Mouse (Mus musculus) heart, embryonic 10.5 days (tissue): Measurements from ENCODE around the gene Wnt7b. TPM values are rescaled to one million over a fixed set of nuclear protein-coding genes. Genes with fewer than 3 reads are reported as not detected.

ENCODE experiments used
- DNase-seq: peaks from one replicate; pipeline ENCODE4 v3.0.0-alpha.2; 2017; ENCODE audit warnings: low spot score
- H3K27ac ChIP-seq: fragments of 300-500 bp; sonication (generic); 2 replicates; pipeline ENCODE4 v1.5.1; 2016; ENCODE audit warnings: mild to moderate bottlenecking
- H3K27me3 ChIP-seq: fragments of 300-500 bp; sonication (generic); 2 replicates; pipeline ENCODE4 v1.6.1; 2016; ENCODE audit warnings: mild to moderate bottlenecking; ENCODE audit not compliant: poor library complexity, insufficient read depth, severe bottlenecking
- H3K36me3 ChIP-seq: fragments of 300-500 bp; sonication (generic); 2 replicates; pipeline ENCODE4 v1.6.1; 2016; ENCODE audit warnings: mild to moderate bottlenecking, moderate library complexity
- H3K4me1 ChIP-seq: fragments of 300-500 bp; sonication (generic); 2 replicates; pipeline ENCODE4 v1.6.1; 2016; ENCODE audit warnings: mild to moderate bottlenecking
- H3K4me3 ChIP-seq: fragments of 300-500 bp; sonication (generic); 2 replicates; pipeline ENCODE4 v1.5.1; 2016; ENCODE audit warnings: mild to moderate bottlenecking, moderate library complexity
- H3K9me3 ChIP-seq: fragments of 300-500 bp; sonication (generic); 2 replicates; pipeline ENCODE4 v1.6.1; 2016; ENCODE audit warnings: mild to moderate bottlenecking, moderate library complexity
- WGBS: fragments of 180-500 bp; shearing (Covaris S2); methylation state at CpG from one replicate; pipeline ENCODE4 v1.1.7; 2016; 5-methylcytosine and 5-hydroxymethylcytosine counted together
- polyA plus RNA-seq: library from polyadenylated mRNA; unstranded; fragments of >200 nt; fragmentation: Nextera tagmentation; extraction: Ambion mirVana; gene quantifications from 2 replicates; pipeline ENCODE4 v1.2.1, GENCODE M21; 2016

Gene Wnt7b
- polyA plus RNA-seq, 1 experiment from 2014 or later: 4.3 TPM

DNA sequence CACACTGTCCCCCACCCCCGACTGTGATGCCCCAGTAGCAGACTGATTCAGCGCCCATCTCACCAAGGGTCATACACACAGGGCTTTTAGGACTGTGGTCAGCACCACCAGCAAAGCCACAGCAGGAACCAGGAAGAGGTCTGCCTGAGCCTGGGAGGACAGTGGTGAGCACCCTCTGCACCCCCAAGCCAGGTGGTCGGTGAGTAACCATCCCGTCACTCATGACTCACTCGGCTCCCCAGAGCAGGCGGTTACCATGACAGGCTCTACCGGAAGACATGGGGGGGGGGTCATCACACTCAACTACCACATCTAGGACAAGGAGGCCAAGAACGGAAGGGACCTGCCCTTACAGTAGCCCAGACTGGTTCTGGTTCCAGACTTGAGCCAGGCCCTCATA is 7.7 kb downstream of the Wnt7b start:
- Histone ChIP-seq H3K9me3 (no peaks in the 10 kb centered on the region), H3K27me3 (peaks cover 95% of the 10 kb centered on the region), H3K4me1 (peaks cover 27% of the 10 kb centered on the region), H3K4me3 (no peak overlapping the region), H3K27ac (no peak overlapping the region), H3K36me3 (no peaks in the 10 kb centered on the region)
- WGBS: 81% methylated on average over 8 of the region's 8 CpGs
- DNase-seq: no peak

GRCm38 (mm10) chr15:85574086-85574485 is 8.2 kb downstream of the Wnt7b start:
- no peaks in the 10 kb centered on the region for H3K36me3 ChIP-seq

DNA sequence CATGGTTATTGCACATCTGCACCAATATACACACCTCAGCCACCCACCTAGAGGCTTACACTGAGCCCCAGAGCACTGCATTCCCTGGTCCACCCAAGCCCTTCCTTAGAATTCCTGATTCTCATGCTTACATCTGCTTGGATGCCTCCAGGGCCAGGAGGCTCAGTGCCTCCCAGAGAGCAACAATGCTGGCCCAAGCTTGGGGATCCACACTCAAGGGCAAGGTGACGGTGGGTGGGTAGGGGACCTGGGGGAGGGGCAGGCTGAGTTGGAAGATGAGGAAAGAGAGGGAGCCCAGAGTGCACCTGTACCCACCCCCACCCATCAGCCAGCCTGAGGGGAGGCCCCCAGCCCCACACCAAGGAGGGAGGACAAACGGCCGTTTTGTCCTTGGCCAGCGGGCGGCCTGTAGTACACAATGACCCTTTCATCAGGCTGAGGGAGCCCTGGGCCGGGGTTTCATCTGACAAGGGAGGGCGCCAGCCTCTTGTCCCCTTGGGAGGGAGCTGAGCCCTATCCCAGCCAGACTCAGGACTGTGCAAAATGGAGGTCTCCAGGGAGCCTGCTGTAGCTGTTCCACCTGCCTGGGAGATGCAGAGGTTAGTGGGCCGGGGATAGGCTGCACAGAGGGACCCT is 9.5 kb downstream of the Wnt7b start:
- 63% methylated on average over 8 of the region's 8 CpGs for WGBS
- Histone ChIP-seq H3K27ac (no peak overlapping the region), H3K4me3 (no peak overlapping the region), H3K36me3 (no peaks in the 10 kb centered on the region), H3K27me3 (peaks cover 92% of the 10 kb centered on the region), H3K9me3 (no peaks in the 10 kb centered on the region), H3K4me1 (peaks cover 37% of the 10 kb centered on the region)
- DNase-seq: no peak

More at GRCm38 (mm10) chr15:85574086-85574485, 8.2 kb downstream of the Wnt7b start:
- H3K9me3 ChIP-seq: no peaks in the 10 kb centered on the region
- no peak overlapping the region for H3K4me3 ChIP-seq
- H3K27ac ChIP-seq: no peak overlapping the region
- WGBS: 57% methylated on average over 5 of the region's 5 CpGs
- no peak for DNase-seq
- H3K4me1 ChIP-seq: peaks cover 28% of the 10 kb centered on the region
- H3K27me3 ChIP-seq: peaks cover 95% of the 10 kb centered on the region

DNA sequence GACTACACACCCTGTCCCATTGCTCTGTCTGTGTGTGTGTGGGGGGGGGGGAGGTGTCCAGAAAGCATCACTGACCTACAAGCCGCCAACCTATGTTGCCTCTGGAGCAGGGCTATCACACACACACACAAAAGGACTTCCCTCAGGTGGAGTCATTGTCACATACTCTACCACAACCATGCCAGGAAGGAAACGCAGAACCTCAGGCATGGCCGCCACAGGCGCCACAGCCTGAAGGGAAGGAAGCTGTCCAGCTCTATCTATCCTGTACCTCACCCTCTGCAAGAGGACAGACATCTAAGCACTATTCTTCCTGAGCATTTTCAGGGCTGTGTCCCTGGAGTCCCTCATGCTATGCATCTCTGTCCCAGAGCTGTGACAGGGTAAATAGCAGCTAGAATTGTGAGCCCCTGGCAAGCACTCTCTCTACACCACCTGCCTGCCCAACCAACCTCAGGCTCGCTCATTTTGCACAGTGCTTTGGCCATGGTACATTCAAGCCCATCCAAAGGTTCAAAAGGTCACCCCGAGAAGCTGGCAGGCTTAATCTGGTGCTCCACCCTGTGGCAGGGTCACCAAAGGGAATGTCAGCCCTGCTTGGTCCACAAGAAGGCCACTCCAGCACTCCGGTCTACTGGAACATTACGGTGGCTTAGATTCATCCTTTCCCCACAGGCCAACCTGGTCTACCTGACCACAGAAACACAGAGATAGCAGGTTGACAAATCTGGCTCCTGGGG is 12.1 kb downstream of the Wnt7b start:
- DNase-seq: no peak
- no peaks in the 10 kb centered on the region for H3K9me3 ChIP-seq
- WGBS: 77% methylated on average over 8 of the region's 8 CpGs
- peaks cover 39% of the 10 kb centered on the region for H3K4me1 ChIP-seq
- no peaks in the 10 kb centered on the region for H3K36me3 ChIP-seq
- H3K27me3 ChIP-seq: peaks cover 78% of the 10 kb centered on the region
- H3K4me3 ChIP-seq: no peak overlapping the region
- H3K27ac ChIP-seq: no peak overlapping the region

- WGBS: 60% methylated on average over 2 of the region's 2 CpGs
- peaks cover 78% of the 10 kb centered on the region for H3K27me3 ChIP-seq
- no peak for DNase-seq
- peaks cover 39% of the 10 kb centered on the region for H3K4me1 ChIP-seq
- no peaks in the 10 kb centered on the region for H3K9me3 ChIP-seq
- H3K36me3 ChIP-seq: no peaks in the 10 kb centered on the region
- H3K4me3 ChIP-seq: no peak overlapping the region
- 0 out of 2 replicates have a peak overlapping the region, but pooled peaks have one; percentile 16 for H3K27ac ChIP-seq
Measured at GRCm38 (mm10) chr15:85569167-85569797, 13.0 kb downstream of the Wnt7b start.

- WGBS: 57% methylated on average over 3 of the region's 3 CpGs
- Histone ChIP-seq H3K4me1 (peaks cover 39% of the 10 kb centered on the region), H3K9me3 (no peaks in the 10 kb centered on the region), H3K36me3 (no peaks in the 10 kb centered on the region), H3K27ac (no peak overlapping the region), H3K4me3 (no peak overlapping the region), H3K27me3 (peaks cover 72% of the 10 kb centered on the region)
- DNase-seq: no peak
Measured at GRCm38 (mm10) chr15:85568402-85568801, 13.9 kb downstream of the Wnt7b start.

DNA sequence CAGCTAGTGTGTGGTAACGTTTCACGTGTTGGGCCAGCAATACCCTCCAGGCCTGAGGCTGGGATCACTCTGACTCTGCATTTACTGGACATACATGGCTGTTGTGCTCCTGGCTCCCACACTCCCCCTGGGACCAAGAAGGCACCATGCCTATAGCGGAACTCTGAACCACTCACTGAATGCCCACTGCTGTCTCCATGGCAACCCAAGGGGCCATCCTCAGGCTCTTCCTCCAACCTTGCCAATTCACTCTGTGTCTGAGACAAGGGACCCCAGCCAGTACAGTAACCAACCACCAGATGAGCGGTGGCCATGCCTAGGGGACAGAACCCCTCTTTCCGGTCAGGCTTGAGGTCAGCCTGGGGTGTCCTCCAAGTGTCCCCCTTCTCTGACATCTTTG is 17.3 kb downstream of the Wnt7b start:
- peaks cover 33% of the 10 kb centered on the region for H3K4me1 ChIP-seq
- H3K9me3 ChIP-seq: no peaks in the 10 kb centered on the region
- no peak for DNase-seq
- 88% methylated on average over 5 of the region's 5 CpGs for WGBS
- no peak overlapping the region for H3K4me3 ChIP-seq
- no peak overlapping the region for H3K27ac ChIP-seq
- no peaks in the 10 kb centered on the region for H3K36me3 ChIP-seq
- peaks cover 60% of the 10 kb centered on the region for H3K27me3 ChIP-seq

- H3K27ac ChIP-seq: no peak overlapping the region
- whole genome bisulfite sequencing: 74% methylated on average over 13 of the region's 13 CpGs
- H3K27me3 ChIP-seq: peaks cover 52% of the 10 kb centered on the region
- H3K4me1 ChIP-seq: peaks cover 33% of the 10 kb centered on the region
- H3K36me3 ChIP-seq: no peaks in the 10 kb centered on the region
- no peak for DNase-seq
- H3K4me3 ChIP-seq: no peak overlapping the region
- H3K9me3 ChIP-seq: no peaks in the 10 kb centered on the region
Measured at GRCm38 (mm10) chr15:85564034-85564769, 18.1 kb downstream of the Wnt7b start.

- peaks cover 49% of the 10 kb centered on the region for H3K27me3 ChIP-seq
- no peak overlapping the region for H3K27ac ChIP-seq
- no peak for DNase-seq
- no peak overlapping the region for H3K4me3 ChIP-seq
- WGBS: 88% methylated on average over 12 of the region's 12 CpGs
- no peaks in the 10 kb centered on the region for H3K36me3 ChIP-seq
- peaks cover 12% of the 10 kb centered on the region for H3K4me1 ChIP-seq
- no peaks in the 10 kb centered on the region for H3K9me3 ChIP-seq
Measured at GRCm38 (mm10) chr15:85561953-85562352, 20.3 kb downstream of the Wnt7b start.

GRCm38 (mm10) chr15:85560830-85561229 is 21.4 kb downstream of the Wnt7b start:
- Histone ChIP-seq H3K27me3 (peaks cover 56% of the 10 kb centered on the region), H3K36me3 (no peaks in the 10 kb centered on the region), H3K9me3 (no peaks in the 10 kb centered on the region), H3K4me3 (no peak overlapping the region), H3K27ac (no peak overlapping the region), H3K4me1 (0 out of 2 replicates have a peak, but pooled peaks cover 1% of the 10 kb centered on the region)
- 84% methylated on average over 11 of the region's 11 CpGs for WGBS
- DNase-seq: no peak

GRCm38 (mm10) chr15:85558840-85559540 is 23.3 kb downstream of the Wnt7b start:
- H3K27me3 ChIP-seq: peaks cover 58% of the 10 kb centered on the region
- DNase-seq: no peak
- no peaks in the 10 kb centered on the region for H3K9me3 ChIP-seq
- H3K27ac ChIP-seq: no peak overlapping the region
- H3K4me3 ChIP-seq: no peak overlapping the region
- H3K4me1 ChIP-seq: no peaks in the 10 kb centered on the region
- H3K36me3 ChIP-seq: no peaks in the 10 kb centered on the region
- WGBS: 89% methylated on average over 25 of the region's 25 CpGs

DNA sequence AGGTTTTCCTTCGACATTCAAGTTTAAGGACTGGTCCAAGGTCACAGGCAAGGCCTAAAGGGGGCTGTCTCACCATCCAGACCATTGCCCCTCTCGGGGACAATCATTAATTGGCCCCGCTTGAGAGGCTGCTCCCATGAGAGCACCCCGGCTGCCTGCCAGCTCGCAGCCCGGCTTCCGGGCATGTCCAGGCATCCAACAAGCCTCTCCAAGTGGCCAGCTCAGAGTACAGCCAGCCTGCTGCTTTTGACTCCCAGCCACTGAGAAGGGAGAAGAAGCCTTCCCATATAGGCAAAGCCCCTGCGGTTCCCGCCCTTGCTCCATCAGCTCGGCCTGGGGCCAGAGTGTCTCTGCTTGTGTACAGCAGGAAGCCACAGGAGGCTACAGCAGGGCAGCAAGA is 26.5 kb downstream of the Wnt7b start:
- no peak overlapping the region for H3K27ac ChIP-seq
- H3K27me3 ChIP-seq: peaks cover 60% of the 10 kb centered on the region
- no peak for DNase-seq
- H3K36me3 ChIP-seq: no peaks in the 10 kb centered on the region
- whole genome bisulfite sequencing: 63% methylated on average over 10 of the region's 10 CpGs
- H3K4me3 ChIP-seq: no peak overlapping the region
- no peaks in the 10 kb centered on the region for H3K4me1 ChIP-seq
- H3K9me3 ChIP-seq: no peaks in the 10 kb centered on the region
